In genomic region chr8:120449139-120449538, GRCm38 (mm10) we compare ENCODE assay signal across 9 mouse cellular contexts.
DNase-seq lines count a peak whose midpoint lies in the region; ATAC-seq and TF ChIP-seq lines count a peak whose summit lies in the region.
"Had no signal": no experiment of that assay in that cellular context is flagged by ENCODE, and none has a peak within 500 bp of the region (broad histone marks: within the 10 kb centered on the region; RNA-seq: fewer than 3 reads in every experiment).

No protein-coding gene starts in this region.

- DNase-seq in liver, adult 2 months (ENCODE audit: extremely low read depth, low read depth, low spot score), result peak; percentile 95
- DNase-seq in layer of hippocampus, postnatal 25 days (ENCODE audit: extremely low spot score in 1 of 2, low spot score in 1 of 2), result no peak
- DNase-seq in layer of hippocampus, adult 18-20 months (ENCODE audit: low spot score in 2 of 2), result no peak
- no peak for DNase-seq in urinary bladder, adult 18-20 months (ENCODE audit: low spot score in 2 of 2)
- DNase-seq: heart, postnatal 4 days had no signal

- peaks cover 12% of the 10 kb centered on the region for H3K4me1 ChIP-seq in liver, adult 2 months (ENCODE audit: control insufficient read depth, insufficient read depth, low read length)
- H3K4me1 ChIP-seq in liver, embryonic 12.5 days, result peaks cover 64% of the 10 kb centered on the region
- peaks cover 26% of the 10 kb centered on the region for H3K4me1 ChIP-seq in embryonic facial prominence, embryonic 13.5 days
- peaks cover 23% of the 10 kb centered on the region for H3K4me1 ChIP-seq in hindbrain, embryonic 16.5 days (ENCODE audit: control insufficient read depth, insufficient read depth, low read depth, low read length)
- peaks cover 30% of the 10 kb centered on the region for H3K4me1 ChIP-seq in olfactory bulb, adult 2 months (ENCODE audit: control insufficient read depth, insufficient read depth, low read length)

- H3K27me3 ChIP-seq in liver, adult 2 months (ENCODE audit: control insufficient read depth, insufficient read depth, low read length), result no peaks in the 10 kb centered on the region
- peaks cover 34% of the 10 kb centered on the region for H3K27me3 ChIP-seq in liver, embryonic 12.5 days (replicated peaks)
- 0 out of 2 replicates have a peak, but pooled peaks cover 6% of the 10 kb centered on the region for H3K27me3 ChIP-seq in embryonic facial prominence, embryonic 13.5 days
- H3K27me3 ChIP-seq in hindbrain, embryonic 16.5 days (replicated peaks; ENCODE audit: control insufficient read depth, insufficient read depth, low read length), result no peaks in the 10 kb centered on the region

- TF ChIP-seq CTCF in liver, adult 2 months (IDR thresholded peaks at IDR 0.05; ENCODE audit: low read depth, low read length), result no peak
- no peak for TF ChIP-seq CTCF in olfactory bulb, adult 2 months (IDR thresholded peaks at IDR 0.05; ENCODE audit: insufficient read depth, low read depth, low read length)

- H3K36me3 ChIP-seq in liver, adult 2 months (ENCODE audit: control insufficient read depth, insufficient read depth, low read length), result no peaks in the 10 kb centered on the region
- H3K36me3 ChIP-seq in liver, embryonic 12.5 days, result no peaks in the 10 kb centered on the region
- H3K36me3 ChIP-seq in embryonic facial prominence, embryonic 13.5 days, result no peaks in the 10 kb centered on the region
- H3K36me3 ChIP-seq in hindbrain, embryonic 16.5 days (ENCODE audit: control insufficient read depth, insufficient read depth, low read length), result no peaks in the 10 kb centered on the region

- H3K9ac ChIP-seq in liver, adult 2 months (ENCODE audit: low read depth, low read length), result no peak overlapping the region
- H3K9ac ChIP-seq in liver, embryonic 12.5 days, result no peak overlapping the region
- no peak overlapping the region for H3K9ac ChIP-seq in embryonic facial prominence, embryonic 13.5 days
- H3K9ac ChIP-seq in hindbrain, embryonic 16.5 days (ENCODE audit: low read depth, low read length), result no peak overlapping the region; the same call in 1 of the 2 replicates

- WGBS in liver, adult 2 months, result 31% methylated on average over 4 of the region's 4 CpGs
- WGBS in liver, embryonic 12.5 days (ENCODE audit: insufficient replicate concordance), result 70% methylated on average over 4 of the region's 4 CpGs
- 78% methylated on average over 4 of the region's 4 CpGs for WGBS in embryonic facial prominence, embryonic 13.5 days
- 87% methylated on average over 4 of the region's 4 CpGs for WGBS in hindbrain, embryonic 16.5 days
- 70% methylated on average over 4 of the region's 4 CpGs for WGBS in olfactory bulb, adult 2 months

- ATAC-seq in liver, embryonic 12.5 days, result no peak
- no peak for ATAC-seq in embryonic facial prominence, embryonic 13.5 days (ENCODE audit: insufficient number of reproducible peaks, insufficient read depth, low FRiP score, low TSS enrichment, low read depth)
- ATAC-seq in hindbrain, embryonic 16.5 days, result 0 out of 2 replicates have a peak, but pooled peaks have one; percentile 4

- peak overlapping the region; percentile 61 for H3K27ac ChIP-seq in liver, adult 2 months (replicated peaks; ENCODE audit: insufficient read depth, low read depth, low read length)
- no peak overlapping the region for H3K27ac ChIP-seq in liver, embryonic 12.5 days
- H3K27ac ChIP-seq in embryonic facial prominence, embryonic 13.5 days, result 0 out of 2 replicates have a peak overlapping the region, but pooled peaks have one; percentile 12
- peak overlapping the region; percentile 63 for H3K27ac ChIP-seq in hindbrain, embryonic 16.5 days (ENCODE audit: low read depth, low read length)
- peak overlapping the region; percentile 76 for H3K27ac ChIP-seq in olfactory bulb, adult 2 months (ENCODE audit: insufficient read depth, low read depth, low read length)

- H3K4me3 ChIP-seq in liver, adult 2 months (ENCODE audit: insufficient read depth, low read depth, low read length), result no peak overlapping the region
- H3K4me3 ChIP-seq in liver, embryonic 12.5 days, result no peak overlapping the region
- H3K4me3 ChIP-seq in embryonic facial prominence, embryonic 13.5 days, result no peak overlapping the region
- H3K4me3 ChIP-seq in hindbrain, embryonic 16.5 days (ENCODE audit: low read length), result no peak overlapping the region
- H3K4me3 ChIP-seq in olfactory bulb, adult 2 months (ENCODE audit: insufficient read depth, low read depth, low read length), result no peak overlapping the region

- TF ChIP-seq POLR2A in liver, adult 2 months (IDR thresholded peaks at IDR 0.05; ENCODE audit: extremely low read depth, insufficient read depth, low read length), result no peak
- TF ChIP-seq POLR2A in olfactory bulb, adult 2 months (IDR thresholded peaks at IDR 0.05; ENCODE audit: insufficient read depth, low read depth, low read length), result no peak

- no peak overlapping the region for H3K4me2 ChIP-seq in liver, embryonic 12.5 days
- H3K4me2 ChIP-seq in embryonic facial prominence, embryonic 13.5 days, result no peak overlapping the region
- H3K4me2 ChIP-seq in hindbrain, embryonic 16.5 days (ENCODE audit: low read length), result no peak overlapping the region

- no peaks in the 10 kb centered on the region for H3K9me3 ChIP-seq in liver, embryonic 12.5 days (replicated peaks)
- H3K9me3 ChIP-seq in embryonic facial prominence, embryonic 13.5 days, result no peaks in the 10 kb centered on the region
- H3K9me3 ChIP-seq in hindbrain, embryonic 16.5 days (ENCODE audit: control insufficient read depth, low read length), result no peaks in the 10 kb centered on the region

- H3K79me2 ChIP-seq in liver, adult 2 months (ENCODE audit: control insufficient read depth, insufficient read depth, low read length), result no peaks in the 10 kb centered on the region
